Mouse (Mus musculus) large intestine, adult 2 months (tissue): ENCODE measurements around the gene Capsl. TPM values are rescaled to one million over a fixed set of nuclear protein-coding genes. Genes with fewer than 3 reads are reported as not detected.

Source experiments
- DNase-seq: peaks from one replicate; pipeline ENCODE4 v3.0.0-alpha.2; 2012; ENCODE audit warnings: low read depth, low spot score
- WGBS: fragments of 180-500 bp; shearing (Covaris S2); methylation state at CpG from one replicate; pipeline ENCODE4 v1.1.7; 2018; 5-methylcytosine and 5-hydroxymethylcytosine counted together
- polyA plus RNA-seq: library from polyadenylated mRNA; depleted of rRNA; stranded (reverse); fragments of >200 nt; gene quantifications from 2 replicates; pipeline ENCODE4 v1.2.3, GENCODE M21; 2012; rRNA removed

The Capsl gene
- 0.40 and 0.46 TPM in 2 replicates for polyA plus RNA-seq

DNA sequence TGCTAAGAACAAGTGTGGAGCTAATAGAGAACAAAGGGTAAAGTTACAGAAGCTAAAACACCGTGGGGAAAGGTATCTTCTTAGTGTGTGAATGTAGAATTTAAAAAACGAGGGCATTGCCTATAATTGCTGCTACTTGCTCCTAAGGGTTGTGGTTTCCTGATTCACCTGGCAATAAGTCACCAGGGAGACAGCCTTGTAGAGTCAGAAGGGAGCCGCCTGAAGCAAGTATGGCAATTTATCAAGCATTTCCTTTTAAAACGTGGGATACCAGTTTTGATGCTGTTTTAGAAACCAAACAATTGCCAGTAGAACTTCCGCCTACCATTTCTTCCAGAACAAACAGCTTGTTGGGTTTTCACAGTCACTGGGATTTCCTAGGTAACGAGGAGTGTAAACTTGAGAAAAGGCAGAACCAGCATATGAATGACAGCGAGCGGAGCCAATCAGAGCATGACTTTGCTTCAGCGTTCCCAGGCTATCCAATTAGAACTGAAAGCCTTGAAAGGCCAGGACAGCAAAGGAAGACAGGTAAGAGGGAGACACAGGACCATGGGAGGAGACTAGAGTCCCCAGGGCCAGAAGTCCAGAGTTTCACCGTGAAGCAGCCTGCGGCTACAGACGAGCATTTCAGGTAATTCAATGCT, at the start of gene Capsl:
Capsl (plus strand) TSS at position 495 of the 647 bp plus-strand sequence.
- whole genome bisulfite sequencing, result 18% methylated on average over 12 of the region's 12 CpGs
- DNase-seq, result peak; percentile 95

DNA sequence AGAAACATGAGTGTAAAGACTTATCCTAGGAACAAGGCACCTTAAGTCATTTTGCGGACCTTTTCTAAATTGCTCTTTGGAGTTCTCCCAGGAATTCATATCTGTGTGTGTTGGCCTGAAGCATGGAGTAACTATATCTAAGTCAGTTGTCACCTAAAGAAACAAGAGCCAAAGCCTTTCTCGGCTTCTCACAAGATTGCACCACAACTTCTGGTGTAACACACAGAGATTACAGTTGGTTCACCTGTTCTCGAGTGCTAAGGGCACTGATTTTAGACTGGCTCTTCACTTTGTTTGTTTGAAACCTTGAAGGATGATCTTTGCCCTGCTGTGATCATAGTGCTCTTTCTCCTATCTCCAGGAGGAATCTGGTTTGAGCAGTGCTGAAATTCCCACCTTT, 26.4 kb upstream of the Capsl start:
- WGBS, result 82% methylated on average over 3 of the region's 3 CpGs
- DNase-seq, result no peak

GRCm38 (mm10) chr15:9421163-9421562, 14.7 kb upstream of the Capsl start:
- DNase-seq, result no peak

GRCm38 (mm10) chr15:9427849-9428248, 8.0 kb upstream of the Capsl start:
- DNase-seq, result no peak

DNA sequence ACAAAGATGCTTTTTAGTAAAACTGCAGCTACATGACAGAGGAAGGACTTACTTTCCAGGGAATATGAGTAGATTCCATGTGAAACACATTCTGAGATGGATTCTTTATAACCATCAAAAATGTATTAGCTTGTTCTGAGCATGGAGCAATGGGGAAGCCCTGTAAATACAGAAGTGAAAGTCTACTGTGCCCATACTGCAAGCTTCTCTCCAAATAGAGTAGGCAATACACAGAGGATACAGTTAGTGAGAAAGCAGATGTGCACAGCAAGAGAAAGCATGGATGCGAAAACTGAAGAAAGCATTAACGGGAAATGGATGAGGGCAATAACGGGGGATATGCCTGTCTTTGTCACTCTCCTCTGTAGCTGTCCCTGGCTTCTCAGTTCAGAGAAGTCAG, 6.0 kb upstream of the Capsl start:
- 81% methylated on average over 3 of the region's 3 CpGs for WGBS

DNA sequence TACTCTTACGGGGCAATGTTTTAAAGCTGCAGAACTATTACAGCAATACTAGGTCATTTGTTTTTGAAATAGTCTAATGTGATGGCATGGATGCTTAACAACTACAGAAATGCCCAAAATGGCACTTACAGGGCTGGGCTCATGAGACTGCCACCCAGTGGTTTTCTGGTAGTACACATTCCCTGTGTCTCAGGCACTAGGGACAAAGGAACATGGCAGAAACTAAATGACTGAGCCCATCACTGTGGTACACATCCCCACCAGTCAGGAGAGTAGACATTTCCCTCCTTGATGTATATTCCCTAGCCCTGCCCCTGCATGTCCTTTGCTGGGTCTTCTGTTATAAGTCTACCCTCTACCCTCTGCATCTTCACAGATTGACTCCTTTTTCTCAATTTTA, 16.2 kb downstream of the Capsl start:
- no peak for DNase-seq
- 84% methylated on average over 1 of the region's 1 CpGs for WGBS

More for the DNA sequence above, 6.0 kb upstream of the Capsl start:
- no peak for DNase-seq

DNA sequence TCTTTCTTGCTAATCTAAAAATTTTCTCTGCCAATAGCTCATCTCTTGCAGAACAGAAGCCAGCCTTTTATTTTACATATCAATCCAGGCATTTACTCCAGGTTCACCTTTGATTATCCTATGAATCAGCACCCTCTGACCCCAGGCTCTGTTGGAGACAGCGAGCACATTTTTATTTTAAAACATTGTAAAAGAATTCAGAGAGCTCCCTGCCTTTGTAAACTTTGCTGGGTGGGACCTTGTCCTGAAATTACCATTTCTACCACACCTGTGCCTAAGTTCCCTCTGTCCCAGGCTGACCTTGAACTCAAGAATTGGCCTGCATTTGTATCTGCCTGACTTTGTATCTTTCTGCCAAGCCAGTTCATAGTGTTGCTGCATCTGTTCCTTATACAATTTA, 17.0 kb downstream of the Capsl start:
- no peak for DNase-seq
- 26% methylated on average over 1 of the region's 1 CpGs for WGBS

DNA sequence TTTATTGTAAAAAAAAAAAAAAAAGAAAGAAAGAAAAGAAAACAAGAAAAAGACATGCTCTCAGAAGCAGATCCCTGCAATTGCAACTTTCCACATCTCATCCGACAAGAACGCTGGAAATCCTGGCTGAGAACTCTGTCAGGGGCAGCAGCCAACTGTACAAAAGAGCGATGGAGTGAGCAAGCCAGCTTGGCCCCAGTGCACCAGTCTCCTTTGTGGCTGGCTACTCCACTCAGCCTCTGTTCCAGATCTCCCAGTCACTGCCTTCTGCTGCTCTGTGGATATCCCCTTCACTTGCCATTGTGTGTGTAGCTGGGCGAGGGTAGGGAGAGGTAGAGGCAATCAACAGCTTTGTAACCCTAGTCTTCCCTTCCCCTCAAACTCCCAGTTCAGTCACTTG, 18.4 kb downstream of the Capsl start:
- WGBS, result 83% methylated on average over 4 of the region's 4 CpGs
- DNase-seq, result no peak

DNA sequence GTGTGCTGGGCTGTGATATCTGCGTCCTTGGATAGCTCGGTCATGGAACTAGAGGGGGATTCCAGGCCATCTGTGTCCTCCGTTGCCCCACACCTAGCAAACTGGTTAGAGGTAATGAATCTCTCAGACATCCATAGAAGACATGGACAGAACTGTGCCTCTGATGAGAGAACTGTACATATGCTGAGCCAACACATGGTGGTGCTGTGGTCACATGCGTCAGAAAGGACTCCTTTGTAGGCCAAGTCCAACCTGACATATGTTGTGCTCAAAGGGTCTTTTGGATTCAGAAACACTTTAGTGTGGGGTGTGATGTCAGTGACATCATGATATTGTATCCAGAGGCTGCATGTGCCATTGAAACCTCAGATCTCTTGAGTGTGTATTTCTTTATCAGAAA, 19.4 kb downstream of the Capsl start:
- no peak for DNase-seq
- WGBS, result 66% methylated on average over 4 of the region's 4 CpGs

- 62% methylated on average over 7 of the region's 7 CpGs for WGBS
- DNase-seq, result no peak
These were observed 27.7 kb downstream of the Capsl start for GRCm38 (mm10) chr15:9463521-9464027.

DNA sequence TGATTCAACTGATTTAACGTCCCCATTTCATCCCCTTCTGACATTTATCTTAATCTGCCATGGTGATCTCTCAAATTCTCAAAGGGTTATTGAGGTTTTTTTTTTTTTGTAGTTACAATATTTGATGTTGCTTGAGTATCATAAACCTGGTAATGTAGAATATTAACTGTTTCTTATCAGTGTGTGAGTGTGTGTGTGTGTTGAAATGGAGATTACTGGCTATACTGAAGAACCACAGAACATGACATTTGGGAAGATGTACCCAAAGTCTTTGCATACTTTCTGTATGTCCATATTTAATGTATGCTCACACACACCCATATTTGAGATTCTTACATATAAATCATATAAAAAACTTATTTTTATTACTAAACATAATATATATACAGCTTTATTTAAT, 28.2 kb downstream of the Capsl start:
- no peak for DNase-seq
- 44% methylated on average over 1 of the region's 1 CpGs for WGBS

DNA sequence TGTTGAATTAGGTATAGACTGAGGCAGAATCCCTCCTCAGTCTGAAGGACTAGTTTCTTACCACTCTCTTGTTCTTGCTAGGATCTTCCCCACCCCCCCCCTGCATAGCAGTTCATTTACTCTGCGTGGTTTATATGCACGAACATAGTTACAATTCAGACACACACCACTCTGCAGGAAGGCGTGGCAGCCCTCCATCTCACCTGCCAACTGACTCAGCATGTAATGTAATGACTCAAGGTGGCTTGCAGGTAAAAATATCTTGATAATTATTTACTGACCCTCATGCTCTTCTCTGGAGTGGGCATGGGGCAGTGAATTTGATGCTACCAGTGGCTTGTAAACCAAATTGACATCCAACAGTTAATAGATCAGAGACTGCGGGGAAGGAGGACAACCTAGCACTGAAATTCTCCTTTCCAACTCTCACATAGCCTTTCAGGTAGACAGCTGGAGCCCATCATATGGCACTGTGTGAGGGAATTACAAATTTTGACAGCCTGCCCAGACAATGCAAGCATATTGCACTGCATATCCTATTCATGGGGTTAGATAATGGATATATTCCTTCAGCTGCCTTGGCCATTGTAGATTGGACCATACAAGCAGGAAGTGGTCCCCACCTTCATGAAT, 35.3 kb downstream of the Capsl start:
- 50% methylated on average over 4 of the region's 4 CpGs for WGBS
- DNase-seq, result no peak

GRCm38 (mm10) chr15:9472167-9472566, 36.3 kb downstream of the Capsl start:
- no peak for DNase-seq
- WGBS, result 59% methylated on average over 3 of the region's 3 CpGs

DNA sequence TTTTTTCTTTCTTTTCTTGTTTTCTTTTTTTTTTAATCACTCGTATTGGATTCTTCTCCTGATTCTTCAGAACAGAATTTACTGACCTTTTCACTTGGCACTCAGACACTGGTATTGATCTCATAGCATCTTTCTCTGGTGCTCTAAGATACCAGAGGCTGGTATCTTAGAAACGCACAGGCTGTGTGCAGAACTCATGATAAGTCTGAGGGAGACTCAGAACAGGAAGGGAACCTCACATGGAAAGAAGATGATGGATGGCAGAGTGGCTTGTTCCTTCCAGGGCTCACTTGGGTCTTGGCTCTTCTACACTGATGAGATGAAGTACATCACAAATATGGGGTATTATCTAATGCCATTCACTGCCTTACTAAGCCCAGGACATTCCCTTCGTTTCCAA, 36.8 kb downstream of the Capsl start:
- DNase-seq, result no peak
- WGBS, result 55% methylated on average over 3 of the region's 3 CpGs

DNA sequence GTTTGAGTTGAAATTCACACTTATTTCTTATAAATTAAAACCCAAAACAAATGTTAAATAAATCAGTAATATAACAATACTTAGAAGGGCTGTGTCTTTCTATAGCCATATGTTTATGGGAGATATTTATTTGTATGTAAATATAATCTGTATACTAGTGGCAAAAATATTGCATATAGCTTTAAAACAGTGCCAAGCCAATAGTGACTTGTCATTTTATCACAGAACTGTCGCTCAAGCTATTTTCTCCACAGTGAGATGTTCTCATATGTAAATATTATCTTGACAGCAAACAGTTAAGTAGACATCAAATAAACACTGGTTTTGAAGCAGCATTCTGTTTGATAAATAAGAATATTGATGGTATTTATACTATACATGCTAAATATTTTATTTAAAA, 37.4 kb downstream of the Capsl start:
- DNase-seq, result no peak
- 72% methylated on average over 1 of the region's 1 CpGs for WGBS

- no peak for DNase-seq
- 87% methylated on average over 2 of the region's 2 CpGs for WGBS
These were observed 53.7 kb downstream of the Capsl start for GRCm38 (mm10) chr15:9489417-9490118.

DNA sequence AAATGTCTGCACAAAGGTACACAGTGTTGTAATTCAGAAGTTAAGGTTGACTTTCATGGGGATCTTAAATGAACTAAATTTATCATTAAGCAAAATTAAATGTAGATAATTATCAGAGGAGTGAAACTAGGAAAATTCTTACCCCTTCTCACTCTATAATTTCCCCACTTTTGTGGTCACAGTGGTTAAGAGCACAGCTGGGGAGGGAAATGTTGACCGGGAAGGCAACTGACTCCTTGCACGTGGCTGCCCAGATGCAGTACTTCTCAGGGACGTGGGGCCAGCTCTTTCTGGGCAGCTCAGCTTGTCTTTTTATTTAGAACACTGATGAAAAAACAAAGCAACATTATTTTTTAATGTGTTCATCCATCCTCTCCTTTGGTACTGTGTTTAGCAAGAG, 56.2 kb downstream of the Capsl start:
- WGBS, result 56% methylated on average over 3 of the region's 3 CpGs
- no peak for DNase-seq
